Mouse (Mus musculus): Measurements from ENCODE around the gene Rab19.
"Not testable (repeated sequence)": the region's sequence is repeated elsewhere in the genome, so short reads cannot be mapped to it uniquely, and the experiment has no call there.

Rab19 gene

DNA sequence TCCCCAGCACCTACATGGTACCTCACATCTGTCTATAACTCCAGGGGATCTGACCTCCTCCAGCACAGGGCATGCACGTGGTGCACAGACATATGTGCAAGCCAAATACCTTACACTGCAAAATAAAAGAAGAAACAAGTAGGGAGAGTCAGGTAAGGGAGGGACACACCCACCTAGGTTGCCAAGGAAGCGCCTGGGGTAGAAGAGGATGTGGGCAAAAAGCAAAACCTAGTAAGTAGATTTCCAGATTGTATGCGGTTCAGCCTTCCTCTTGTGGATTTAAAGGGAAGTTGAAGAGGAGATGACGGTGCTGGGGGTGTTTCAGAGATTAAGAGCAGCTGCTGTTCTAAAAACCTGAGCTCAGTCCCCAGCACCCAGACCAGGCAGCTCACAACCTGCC lies 1.8 kb upstream of the Rab19 start:
- DNase-seq (ENCODE audit: low read depth, low spot score), result no peak

DNA sequence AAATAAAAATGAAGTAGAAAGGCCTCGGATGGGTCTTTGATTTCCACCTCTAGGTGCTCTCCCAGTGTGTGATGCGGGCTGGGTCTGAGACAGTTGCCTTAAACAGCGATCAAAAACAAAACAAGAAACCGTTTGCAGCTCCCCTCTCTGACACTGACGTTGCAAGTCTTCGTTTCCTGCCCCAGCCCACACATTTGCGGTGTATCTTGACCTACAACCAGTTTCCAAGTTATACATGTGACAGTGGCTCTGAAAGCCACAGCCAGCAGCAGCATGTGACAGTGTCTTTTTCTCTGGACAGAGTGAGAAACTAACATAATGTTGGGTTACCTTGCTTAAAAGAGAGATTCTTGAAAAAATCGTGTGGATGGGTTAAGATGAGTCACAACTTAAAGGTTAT lies 1.2 kb upstream of the Rab19 start:
- no peak for DNase-seq (ENCODE audit: low read depth, low spot score)

- DNase-seq (ENCODE audit: low read depth, low spot score), result no peak
Measured at GRCm38 (mm10) chr6:39380276-39380675, 699 bp upstream of the Rab19 start.

DNA sequence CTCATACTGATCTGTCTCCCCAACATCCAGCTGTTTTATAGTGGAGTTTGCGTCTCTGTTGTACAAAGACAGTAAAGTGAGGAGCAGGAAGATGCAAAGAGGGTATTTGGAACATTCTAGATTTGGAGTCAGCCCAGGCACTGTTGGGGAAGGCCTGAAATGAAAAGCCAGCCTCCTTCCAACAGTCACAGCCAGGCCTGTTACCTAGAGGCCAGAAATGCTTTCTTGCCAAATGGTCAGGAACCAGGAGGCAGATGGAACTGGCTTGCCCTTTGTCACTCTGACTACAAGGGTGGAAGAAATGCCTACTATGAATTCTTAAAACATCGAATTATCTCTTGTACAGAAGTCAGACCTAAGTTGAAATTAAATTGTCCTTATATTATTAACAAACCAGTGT lies 9.0 kb downstream of the Rab19 start:
- DNase-seq (ENCODE audit: low read depth, low spot score), result no peak

DNA sequence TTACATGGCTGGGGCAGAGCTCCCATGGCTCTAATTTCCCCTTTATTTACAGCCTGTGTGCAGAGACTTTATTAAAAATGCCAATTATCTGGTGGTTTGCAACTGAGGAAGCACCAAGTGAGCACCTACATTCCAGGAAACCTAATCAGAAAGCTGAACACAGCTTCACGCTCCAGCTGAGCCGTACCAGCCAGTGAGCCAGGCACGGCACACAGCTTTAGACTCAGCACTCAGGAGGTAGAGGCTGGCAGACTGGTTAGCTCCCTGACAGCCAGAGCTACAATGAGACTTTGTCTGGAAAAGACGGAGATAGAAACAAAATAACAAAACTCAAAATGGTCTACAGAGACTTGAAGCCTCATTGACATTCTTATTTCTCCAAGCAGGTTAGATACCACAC lies 14.5 kb downstream of the Rab19 start:
- no peak for DNase-seq (ENCODE audit: low read depth, low spot score)

GRCm38 (mm10) chr6:39395916-39396315 lies 14.9 kb downstream of the Rab19 start:
- no peak for DNase-seq (ENCODE audit: low read depth, low spot score)

GRCm38 (mm10) chr6:39397046-39397445 lies 16.1 kb downstream of the Rab19 start:
- no peak for DNase-seq (ENCODE audit: low read depth, low spot score)

DNA sequence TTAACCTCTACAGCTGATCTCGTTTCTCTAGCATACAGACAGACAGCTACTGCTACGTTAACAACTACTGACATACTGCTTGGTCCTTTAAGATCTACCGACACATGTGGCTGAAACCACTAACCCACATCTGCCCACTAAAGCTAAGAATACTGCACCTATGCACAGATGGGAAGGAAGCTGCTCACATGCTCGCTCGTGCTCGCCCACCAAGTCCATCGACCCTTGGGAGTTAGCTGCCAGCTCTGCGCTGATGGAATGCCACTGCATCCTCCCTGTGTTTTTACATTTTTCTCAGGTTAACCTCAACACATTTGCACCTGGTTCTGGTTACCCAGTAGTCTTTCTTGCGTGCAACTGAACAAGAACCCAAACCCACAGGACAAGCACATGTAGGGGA lies 17.4 kb downstream of the Rab19 start:
- no peak for DNase-seq (ENCODE audit: low read depth, low spot score)

DNA sequence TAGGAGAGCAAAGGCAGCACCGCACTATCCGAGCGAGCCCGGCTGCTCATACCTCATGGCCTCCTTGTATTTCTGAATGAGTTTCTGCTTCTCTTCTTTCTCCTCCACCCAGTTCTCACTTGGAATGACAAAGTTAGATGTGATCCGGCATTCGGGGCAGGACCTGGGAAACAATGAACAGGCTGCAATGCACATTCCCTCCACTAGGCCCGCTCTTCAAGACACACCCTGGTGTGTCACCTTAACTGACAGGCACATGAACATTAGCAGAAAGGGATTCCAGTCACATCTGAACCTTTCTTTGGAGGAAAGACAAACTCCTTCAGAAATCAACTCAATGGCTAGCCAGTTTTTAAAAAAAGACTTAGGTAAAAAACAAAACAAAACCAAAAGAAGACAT lies 19.4 kb downstream of the Rab19 start:
- peak; percentile 85 for DNase-seq (ENCODE audit: low read depth, low spot score)

- no peak for DNase-seq (ENCODE audit: low read depth, low spot score)
Measured at GRCm38 (mm10) chr6:39403136-39403535, 22.2 kb downstream of the Rab19 start.

GRCm38 (mm10) chr6:39406480-39406879 lies 25.5 kb downstream of the Rab19 start:
- peak; percentile 48 for DNase-seq (ENCODE audit: low read depth, low spot score)

DNA sequence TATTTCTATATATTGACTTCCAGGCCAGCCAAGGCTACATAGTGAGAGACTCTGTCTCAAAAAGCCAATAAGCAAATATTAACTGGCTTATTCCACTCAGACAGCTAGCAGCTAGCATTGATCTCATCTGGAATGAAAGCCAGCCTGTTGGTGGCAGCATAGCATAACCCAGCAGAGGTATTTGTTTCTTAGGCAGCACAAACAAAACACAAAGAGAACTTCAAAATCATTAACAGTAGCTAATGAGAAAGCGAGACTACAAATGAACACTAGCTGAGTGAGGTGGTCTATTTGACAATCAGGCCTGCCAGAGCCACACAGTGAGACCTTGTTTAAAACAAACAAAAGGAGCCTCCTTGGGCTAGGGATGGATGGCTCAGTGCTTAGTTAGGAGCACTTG lies 33.1 kb downstream of the Rab19 start:
- no peak for DNase-seq (ENCODE audit: low read depth, low spot score)

- peak; percentile 86 for DNase-seq (ENCODE audit: low read depth, low spot score)
Measured at GRCm38 (mm10) chr6:39415762-39416161, 34.8 kb downstream of the Rab19 start.

DNA sequence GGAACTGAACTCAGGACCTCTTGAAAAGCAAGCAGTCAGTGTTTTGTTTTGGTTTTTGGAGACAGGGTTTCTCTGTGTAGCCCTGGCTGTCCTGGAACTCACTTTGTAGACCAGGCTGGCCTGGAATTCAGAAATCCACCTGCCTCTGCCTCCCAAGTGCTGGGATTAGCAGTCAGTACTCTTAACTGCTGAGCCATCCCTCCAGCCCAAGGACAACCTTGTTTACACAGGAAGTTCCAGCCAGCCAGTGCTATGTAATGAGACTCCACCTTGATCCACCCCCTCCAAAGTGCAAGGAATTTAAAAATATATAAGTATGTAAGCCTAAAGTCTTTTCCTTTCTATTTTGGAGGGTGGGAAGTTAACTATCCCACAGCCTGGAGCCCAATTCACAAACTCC lies 35.7 kb downstream of the Rab19 start:
- DNase-seq (ENCODE audit: low read depth, low spot score), result not testable (repeated sequence)

GRCm38 (mm10) chr6:39419386-39419850 lies 38.4 kb downstream of the Rab19 start:
- DNase-seq (ENCODE audit: low read depth, low spot score), result peak; percentile 17

GRCm38 (mm10) chr6:39419851-39420721 lies 39.1 kb downstream of the Rab19 start, which contains the start of gene Mkrn1:
TSS of gene Mkrn1 (minus strand) at chr6:39420462.
- peak; percentile 85 for DNase-seq (ENCODE audit: low read depth, low spot score)

DNA sequence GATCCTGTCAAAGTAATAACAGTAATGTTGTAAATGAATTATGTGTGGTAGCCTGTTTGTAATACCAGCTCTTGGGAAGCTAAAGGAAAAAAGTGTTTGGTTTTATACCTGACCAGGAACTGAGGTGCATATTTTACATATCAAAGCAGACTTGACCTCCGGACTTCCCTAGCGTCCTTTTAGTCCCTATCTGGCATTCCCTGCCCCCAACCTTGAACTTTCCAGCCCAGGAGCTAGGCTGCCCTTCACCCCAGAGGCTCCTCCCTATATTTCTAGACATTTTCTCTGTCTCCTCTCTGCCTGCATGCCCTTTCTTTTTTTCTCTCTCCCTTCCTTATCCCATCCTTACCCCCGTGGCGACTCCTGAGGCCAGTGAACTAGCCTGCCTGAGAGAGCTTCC lies 39.9 kb downstream of the Rab19 start:
- no peak for DNase-seq (ENCODE audit: low read depth, low spot score)

DNA sequence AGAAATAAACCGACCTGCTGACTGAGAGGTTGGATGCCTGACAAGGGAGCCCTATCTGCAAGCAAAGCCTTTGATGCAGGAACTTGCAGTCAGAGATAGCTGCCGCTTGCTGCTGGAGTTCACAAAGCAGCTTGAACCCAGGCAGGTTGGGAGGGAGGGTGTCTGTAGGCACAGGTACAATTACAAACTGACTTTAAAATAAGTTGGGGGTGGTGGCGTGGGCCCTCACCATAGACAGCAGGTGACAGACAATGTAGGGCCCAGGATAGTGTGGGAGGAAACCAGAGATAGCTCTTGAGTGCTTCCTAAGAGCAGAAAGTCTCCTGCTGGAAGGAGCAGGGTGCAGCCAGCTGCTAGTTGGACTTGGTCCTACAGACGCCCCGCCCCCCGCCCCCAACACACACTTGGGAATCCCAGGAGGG lies 42.2 kb downstream of the Rab19 start:
- no peak for DNase-seq (ENCODE audit: low read depth, low spot score)

GRCm38 (mm10) chr6:39423686-39424085 lies 42.7 kb downstream of the Rab19 start:
- no peak for DNase-seq (ENCODE audit: low read depth, low spot score)

- no peak for DNase-seq (ENCODE audit: low read depth, low spot score)
Measured at GRCm38 (mm10) chr6:39425181-39425580, 44.2 kb downstream of the Rab19 start.

DNA sequence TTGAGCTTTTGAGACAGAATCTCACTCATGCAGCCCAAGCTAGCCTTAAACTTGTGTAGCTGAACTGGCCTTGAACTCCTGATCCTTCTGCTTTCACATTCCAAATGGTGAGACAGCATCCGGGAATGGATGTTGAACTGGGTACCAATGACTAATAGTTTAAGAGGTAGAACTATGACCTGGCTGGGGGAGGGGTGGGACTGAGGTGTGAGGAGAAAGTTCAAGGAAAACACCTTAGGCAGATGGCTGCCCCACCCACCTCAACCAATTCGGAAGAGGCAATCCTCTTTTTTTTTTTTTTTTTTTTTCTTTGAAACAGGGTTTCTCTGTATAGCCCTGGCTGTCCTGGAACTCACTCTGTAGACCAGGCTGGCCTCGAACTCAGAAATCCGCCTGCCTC lies 45.8 kb downstream of the Rab19 start:
- peak; percentile 43 for DNase-seq (ENCODE audit: low read depth, low spot score)

GRCm38 (mm10) chr6:39427276-39428003 lies 46.5 kb downstream of the Rab19 start:
- DNase-seq (ENCODE audit: low read depth, low spot score), result peak; percentile 96
